Comparison of ENCODE assay signal across 8 mouse cellular contexts in the genomic region with DNA sequence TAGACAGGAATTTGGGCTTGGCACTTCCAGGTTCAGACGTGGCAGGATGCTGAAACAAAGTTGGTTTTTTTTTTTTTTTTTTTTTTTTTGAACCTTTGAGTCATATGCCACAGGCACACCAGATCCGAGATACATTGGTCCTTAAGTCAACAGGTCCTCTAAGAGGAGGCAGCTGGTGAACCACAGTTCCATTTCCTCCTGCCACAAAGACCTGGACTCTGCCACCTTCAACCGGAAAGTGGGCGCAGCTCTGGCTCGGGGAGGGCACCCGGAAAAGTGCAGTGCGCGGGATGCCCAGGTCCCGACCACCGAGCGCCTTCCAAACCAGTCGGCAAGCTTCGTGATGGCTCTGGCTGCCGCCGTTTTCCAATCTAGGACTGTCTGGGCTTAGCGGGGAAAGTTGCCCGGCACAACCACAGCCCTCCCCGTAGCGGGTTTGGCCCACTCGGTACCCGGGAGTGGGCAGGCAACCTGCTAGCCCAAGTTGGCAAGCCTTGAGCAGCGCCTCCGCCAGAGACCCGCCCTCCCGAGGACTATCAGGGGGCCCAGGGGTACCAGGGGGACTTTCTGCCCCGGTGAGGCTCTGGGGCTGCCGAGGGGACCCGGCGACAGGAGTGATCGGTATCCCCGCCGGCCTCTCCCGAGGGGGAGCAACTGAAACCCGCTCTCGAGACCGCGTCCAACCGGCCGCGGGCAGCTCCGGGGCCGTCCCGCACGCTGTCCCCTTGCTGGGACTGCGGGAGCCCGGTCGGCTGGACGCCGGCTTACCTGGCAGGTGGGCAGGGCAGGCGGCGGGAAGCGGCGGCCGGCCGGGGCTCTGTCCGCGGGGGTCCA. TPM values are rescaled to one million over a fixed set of nuclear protein-coding genes. Genes with fewer than 3 reads are reported as not detected.
DNase-seq lines count a peak whose midpoint lies in the region; ATAC-seq and TF ChIP-seq lines count a peak whose summit lies in the region.

No protein-coding gene starts in this region.

- TF ChIP-seq CTCF in midbrain, postnatal 0 days (IDR thresholded peaks at IDR 0.05), result no peak

- peak; percentile 61 for ATAC-seq in embryonic facial prominence, embryonic 11.5 days (replicated peaks; ENCODE audit: insufficient number of reproducible peaks, low FRiP score, low TSS enrichment, low read depth)
- peak; percentile 50 for ATAC-seq in limb, embryonic 11.5 days (ENCODE audit: insufficient number of reproducible peaks, low FRiP score, low TSS enrichment, low read depth)
- ATAC-seq in midbrain, postnatal 0 days (ENCODE audit: low FRiP score), result peak; percentile 69

- H3K9me3 ChIP-seq in embryonic facial prominence, embryonic 11.5 days (replicated peaks; ENCODE audit: control insufficient read depth, low read length), result no peaks in the 10 kb centered on the region
- no peaks in the 10 kb centered on the region for H3K9me3 ChIP-seq in hindbrain, embryonic 10.5 days
- no peaks in the 10 kb centered on the region for H3K9me3 ChIP-seq in limb, embryonic 11.5 days (ENCODE audit: control insufficient read depth, low read length)
- no peaks in the 10 kb centered on the region for H3K9me3 ChIP-seq in midbrain, postnatal 0 days (ENCODE audit: low read length)

- peak overlapping the region; percentile 100 for H3K4me2 ChIP-seq in embryonic facial prominence, embryonic 11.5 days (ENCODE audit: low read depth, low read length)
- peak overlapping the region; percentile 100 for H3K4me2 ChIP-seq in limb, embryonic 11.5 days (ENCODE audit: low read depth, severe bottlenecking)
- H3K4me2 ChIP-seq in midbrain, postnatal 0 days (ENCODE audit: low read depth, low read length, poor library complexity, severe bottlenecking), result peak overlapping the region; percentile 100

- no peaks in the 10 kb centered on the region for H3K4me1 ChIP-seq in embryonic facial prominence, embryonic 11.5 days (ENCODE audit: control insufficient read depth, insufficient read depth, low read length)
- peaks cover 15% of the 10 kb centered on the region for H3K4me1 ChIP-seq in hindbrain, embryonic 10.5 days (replicated peaks)
- H3K4me1 ChIP-seq in limb, embryonic 11.5 days (ENCODE audit: control insufficient read depth, insufficient read depth, low read length), result no peaks in the 10 kb centered on the region
- no peaks in the 10 kb centered on the region for H3K4me1 ChIP-seq in midbrain, postnatal 0 days (ENCODE audit: insufficient read depth, low read length)

- DNase-seq in kidney, adult 11 months, result peak; percentile 28
- no peak for DNase-seq in kidney, adult 9 months
- DNase-seq in MN1 (ENCODE audit: low spot score), result peak; percentile 61
- no peak for DNase-seq in embryonic facial prominence, embryonic 11.5 days (ENCODE audit: low spot score)
- peak; percentile 61 for DNase-seq in hindbrain, embryonic 10.5 days (ENCODE audit: low spot score)
- DNase-seq in limb, embryonic 11.5 days (ENCODE audit: low spot score), result peak; percentile 68
- DNase-seq in midbrain, postnatal 0 days (ENCODE audit: low spot score), result no peak
- peak; percentile 20 for DNase-seq in thymus, postnatal 14 days

- H3K27ac ChIP-seq in embryonic facial prominence, embryonic 11.5 days (replicated peaks; ENCODE audit: low read depth, low read length), result no peak overlapping the region
- peak overlapping the region; percentile 82 for H3K27ac ChIP-seq in hindbrain, embryonic 10.5 days
- no peak overlapping the region for H3K27ac ChIP-seq in limb, embryonic 11.5 days (replicated peaks; ENCODE audit: low read depth, low read length)
- H3K27ac ChIP-seq in midbrain, postnatal 0 days (ENCODE audit: low read depth, low read length), result no peak overlapping the region

- peak overlapping the region; percentile 62 for H3K4me3 ChIP-seq in embryonic facial prominence, embryonic 11.5 days (ENCODE audit: low read depth, low read length)
- H3K4me3 ChIP-seq in hindbrain, embryonic 10.5 days, result peak overlapping the region; percentile 85
- H3K4me3 ChIP-seq in limb, embryonic 11.5 days (ENCODE audit: low read depth, low read length), result peak overlapping the region; percentile 64
- peak overlapping the region; percentile 74 for H3K4me3 ChIP-seq in midbrain, postnatal 0 days (ENCODE audit: low read depth, low read length)

- H3K9ac ChIP-seq in embryonic facial prominence, embryonic 11.5 days (replicated peaks; ENCODE audit: low read length), result peak overlapping the region; percentile 57
- peak overlapping the region; percentile 47 for H3K9ac ChIP-seq in limb, embryonic 11.5 days (ENCODE audit: low read length)
- H3K9ac ChIP-seq in midbrain, postnatal 0 days (replicated peaks; ENCODE audit: low read length, poor library complexity, severe bottlenecking), result peak overlapping the region; percentile 59

- H3K27me3 ChIP-seq in embryonic facial prominence, embryonic 11.5 days (ENCODE audit: control insufficient read depth, insufficient read depth, low read length), result peaks cover 22% of the 10 kb centered on the region
- peaks cover 52% of the 10 kb centered on the region for H3K27me3 ChIP-seq in hindbrain, embryonic 10.5 days (ENCODE audit: insufficient read depth, poor library complexity, severe bottlenecking)
- H3K27me3 ChIP-seq in limb, embryonic 11.5 days (ENCODE audit: control insufficient read depth, insufficient read depth, low read length), result peaks cover 9% of the 10 kb centered on the region; the same call in 1 of the 2 replicates
- no peaks in the 10 kb centered on the region; the same call in 1 of the 2 replicates for H3K27me3 ChIP-seq in midbrain, postnatal 0 days (ENCODE audit: insufficient read depth, low read length)

- WGBS in embryonic facial prominence, embryonic 11.5 days, result under 1% methylated on average over 39 of the region's 57 CpGs
- under 1% methylated on average over 55 of the region's 57 CpGs for WGBS in hindbrain, embryonic 10.5 days
- WGBS in limb, embryonic 11.5 days, result under 1% methylated on average over 57 of the region's 57 CpGs
- under 1% methylated on average over 47 of the region's 57 CpGs for WGBS in midbrain, postnatal 0 days

- no peaks in the 10 kb centered on the region for H3K36me3 ChIP-seq in embryonic facial prominence, embryonic 11.5 days (replicated peaks; ENCODE audit: control insufficient read depth, insufficient read depth, low read depth, low read length)
- no peaks in the 10 kb centered on the region for H3K36me3 ChIP-seq in hindbrain, embryonic 10.5 days
- no peaks in the 10 kb centered on the region for H3K36me3 ChIP-seq in limb, embryonic 11.5 days (ENCODE audit: control insufficient read depth, insufficient read depth, low read length)
- no peaks in the 10 kb centered on the region for H3K36me3 ChIP-seq in midbrain, postnatal 0 days (ENCODE audit: insufficient read depth, low read length)

RNA-seq across cellular contexts. Expression of gene Galnt3, which starts 0.8 kb away (rescaled TPM):
- polyA plus RNA-seq in embryonic facial prominence, embryonic 11.5 days (2014; fragmentation: Nextera tagmentation; extraction: Ambion mirVana), result 3.0 and 3.9 TPM in 2 replicates
- polyA plus RNA-seq in hindbrain, embryonic 10.5 days (2016; fragmentation: Nextera tagmentation; extraction: Ambion mirVana), result 0.85 and 3.5 TPM in 2 replicates
- 1.9 and 3.0 TPM in 2 replicates for polyA plus RNA-seq in limb, embryonic 11.5 days (2014; fragmentation: Nextera tagmentation; extraction: Ambion mirVana)
- 3.5 and 4.7 TPM in 2 replicates for total RNA-seq in midbrain, postnatal 0 days (2014; rRNA removed)
- 1.3 and 1.5 TPM in 2 replicates for polyA plus RNA-seq in midbrain, postnatal 0 days (2015; fragmentation: Nextera tagmentation; extraction: Ambion mirVana)

Comparison
In these comparisons a context has a peak if more than half of its experiments do, and no peak if none do; other contexts are left out.
1. DNase-seq: peak in kidney, adult 11 months (single experiment), MN1 (single experiment), hindbrain, embryonic 10.5 days (single experiment), limb, embryonic 11.5 days (single experiment) and thymus, postnatal 14 days (single experiment); none in kidney, adult 9 months (single experiment), embryonic facial prominence, embryonic 11.5 days (single experiment) and midbrain, postnatal 0 days (single experiment).
2. Peak in every context shown above with its lines, with median percentiles within 50 percentile points of each other: ATAC-seq, H3K4me2 ChIP-seq, H3K4me3 ChIP-seq and H3K9ac ChIP-seq.